Mouse (Mus musculus): ENCODE measurements around the gene Atp8b2. TPM values are rescaled to one million over a fixed set of nuclear protein-coding genes. Genes with fewer than 3 reads are reported as not detected.

Atp8b2 gene
- total RNA-seq, 2 experiments from 2014 or later, result 77.0 to 88.7 TPM

Small RNA genes within 50 kb of the gene (microRNA-seq; reads per million reads assigned to microRNA genes)
- 0.86 reads per million for gene Mir7669

Other genes with a start within 250 kb of the Atp8b2 start
- gene Adar, start 248.5 kb downstream of the Atp8b2 start, total RNA-seq (2021), result 100 to 1,000 TPM in 1 of 2 experiments, 10 to 100 TPM in 1; 95.8 to 113 TPM
- gene Chrnb2, start 198.9 kb downstream of the Atp8b2 start, total RNA-seq (2021), result 10 to 100 TPM; 26.0 to 26.9 TPM
- 10 to 100 TPM; 76.2 to 79.4 TPM for gene Ube2q1, start 189.9 kb downstream of the Atp8b2 start, total RNA-seq (2021)
- 1 to 10 TPM; 3.1 to 3.3 TPM for gene She, start 132.1 kb downstream of the Atp8b2 start, total RNA-seq (2021)
- 1 to 10 TPM; 4.1 to 4.4 TPM for gene Il6ra, start 50.3 kb downstream of the Atp8b2 start, total RNA-seq (2021)
- gene Hax1, start 35.3 kb upstream of the Atp8b2 start, total RNA-seq (2021), result 10 to 100 TPM; 53.4 to 60.2 TPM
- gene 4933434E20Rik, start 88.1 kb upstream of the Atp8b2 start, total RNA-seq (2021), result 10 to 100 TPM; 76.1 to 76.6 TPM
- gene Ubap2l, start 89.1 kb upstream of the Atp8b2 start, total RNA-seq (2021), result 100 to 1,000 TPM; 189 to 202 TPM
- gene Tpm3, start 109.1 kb upstream of the Atp8b2 start, total RNA-seq (2021), result 100 to 1,000 TPM; 259 to 260 TPM
- gene Nup210l, start 140.6 kb upstream of the Atp8b2 start, total RNA-seq (2021), result under 1 TPM; 0.56 to 0.59 TPM

Measured in left cerebral cortex, postnatal 10 days (tissue).